Mouse (Mus musculus): Measurements from ENCODE around the gene Hivep3.

The Hivep3 gene

GRCm38 (mm10) chr4:120029937-120030336 is 296.4 kb downstream of the Hivep3 start:
- no peak for DNase-seq

GRCm38 (mm10) chr4:120032320-120032983 is 298.9 kb downstream of the Hivep3 start:
- DNase-seq = peak; percentile 53

GRCm38 (mm10) chr4:120032984-120033355 is 299.4 kb downstream of the Hivep3 start:
- DNase-seq = peak; percentile 70

- DNase-seq = no peak
Observed at GRCm38 (mm10) chr4:120036294-120036693, 302.7 kb downstream of the Hivep3 start.

GRCm38 (mm10) chr4:120037007-120037406 is 303.4 kb downstream of the Hivep3 start:
- DNase-seq = no peak

- DNase-seq = no peak
Observed at GRCm38 (mm10) chr4:120041520-120041919, 307.9 kb downstream of the Hivep3 start.

GRCm38 (mm10) chr4:120042480-120042879 is 308.9 kb downstream of the Hivep3 start:
- no peak for DNase-seq

- no peak for DNase-seq
Observed at GRCm38 (mm10) chr4:120044612-120045011, 311.0 kb downstream of the Hivep3 start.

GRCm38 (mm10) chr4:120045131-120045537 is 311.6 kb downstream of the Hivep3 start:
- DNase-seq = peak; percentile 74

GRCm38 (mm10) chr4:120045871-120046270 is 312.3 kb downstream of the Hivep3 start:
- no peak for DNase-seq

GRCm38 (mm10) chr4:120047060-120047459 is 313.5 kb downstream of the Hivep3 start:
- DNase-seq = no peak

- no peak for DNase-seq
Observed at GRCm38 (mm10) chr4:120048274-120048673, 314.7 kb downstream of the Hivep3 start.

GRCm38 (mm10) chr4:120049857-120050256 is 316.3 kb downstream of the Hivep3 start:
- no peak for DNase-seq

GRCm38 (mm10) chr4:120052481-120052880 is 318.9 kb downstream of the Hivep3 start:
- no peak for DNase-seq

GRCm38 (mm10) chr4:120053026-120054005 is 319.7 kb downstream of the Hivep3 start:
- no peak for DNase-seq

GRCm38 (mm10) chr4:120054145-120054544 is 320.6 kb downstream of the Hivep3 start:
- no peak for DNase-seq

- DNase-seq = no peak
Observed at GRCm38 (mm10) chr4:120056451-120056850, 322.9 kb downstream of the Hivep3 start.

GRCm38 (mm10) chr4:120057529-120057928 is 323.9 kb downstream of the Hivep3 start:
- DNase-seq = no peak

- DNase-seq = no peak
Observed at GRCm38 (mm10) chr4:120058157-120058556, 324.6 kb downstream of the Hivep3 start.

GRCm38 (mm10) chr4:120058794-120059193 is 325.2 kb downstream of the Hivep3 start:
- DNase-seq = no peak

- DNase-seq = no peak
Observed at GRCm38 (mm10) chr4:120061727-120062126, 328.1 kb downstream of the Hivep3 start.

GRCm38 (mm10) chr4:120062198-120062597 is 328.6 kb downstream of the Hivep3 start:
- no peak for DNase-seq

- DNase-seq = no peak
Observed at GRCm38 (mm10) chr4:120062754-120063153, 329.2 kb downstream of the Hivep3 start.
